In the genomic region with DNA sequence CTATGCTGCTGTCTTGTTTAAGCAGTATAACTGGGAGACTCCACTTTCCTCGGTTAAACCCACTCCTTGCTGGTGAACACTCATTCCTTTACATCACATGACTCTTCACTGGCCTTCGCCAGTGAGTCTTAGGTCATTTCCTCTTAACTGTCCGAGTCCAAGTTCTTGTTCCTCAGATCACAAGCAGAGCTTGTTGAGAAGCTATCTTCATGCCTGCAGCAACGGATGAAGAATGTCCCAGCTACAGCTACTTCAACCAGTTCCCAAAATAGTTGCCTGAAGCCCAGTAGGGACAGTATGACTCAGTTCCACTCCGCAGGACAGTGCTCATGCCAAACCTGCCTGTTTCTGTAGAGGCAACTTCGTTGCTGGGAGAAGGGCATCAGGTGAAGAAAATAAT, we compare ENCODE assay signal across 25 mouse cellular contexts. TPM values are rescaled to one million over a fixed set of nuclear protein-coding genes. Genes with fewer than 3 reads are reported as not detected.
DNase-seq lines count a peak whose midpoint lies in the region; ATAC-seq and TF ChIP-seq lines count a peak whose summit lies in the region.
"Had no signal": no experiment of that assay in that cellular context is flagged by ENCODE, and none has a peak within 500 bp of the region (broad histone marks: within the 10 kb centered on the region; RNA-seq: fewer than 3 reads in every experiment).

No protein-coding gene starts in this region.

- DNase-seq in liver, adult 2 months (ENCODE audit: extremely low read depth, low read depth, low spot score), result peak; percentile 27
- no peak for DNase-seq in liver, postnatal 0 days
- DNase-seq in telencephalon, adult 2 months (ENCODE audit: low read depth, low spot score), result peak; percentile 12
- DNase-seq in right cerebral cortex, postnatal 14 days, result no peak
- DNase-seq in frontal cortex, adult 2 months (ENCODE audit: extremely low spot score in 1 of 2, low spot score in 1 of 2), result no peak
- DNase-seq: cerebellum, adult 8-10 months; kidney, postnatal 36 days; lung, postnatal 10 days; thymus, postnatal 4 days had no signal

- no peak for TF ChIP-seq EP300 in liver, postnatal 0 days (IDR thresholded peaks at IDR 0.05; ENCODE audit: low read depth)

- no peaks in the 10 kb centered on the region for H3K4me1 ChIP-seq in liver, adult 2 months (ENCODE audit: control insufficient read depth, insufficient read depth, low read length)
- H3K4me1 ChIP-seq in liver, postnatal 0 days (ENCODE audit: insufficient read depth), result no peaks in the 10 kb centered on the region
- no peaks in the 10 kb centered on the region for H3K4me1 ChIP-seq in brown adipose tissue, adult 24 weeks (ENCODE audit: control insufficient read depth, insufficient read depth, insufficient read length, low read length)
- H3K4me1 ChIP-seq in heart, embryonic 13.5 days, result peaks cover 22% of the 10 kb centered on the region
- H3K4me1 ChIP-seq: hindbrain, embryonic 12.5 days; liver, embryonic 12.5 days; stomach, embryonic 15.5 days had no signal

- H3K79me2 ChIP-seq in liver, adult 2 months (ENCODE audit: control insufficient read depth, insufficient read depth, low read length), result no peaks in the 10 kb centered on the region

- 64% methylated on average over 6 of the region's 6 CpGs for WGBS in liver, adult 2 months
- WGBS in liver, postnatal 0 days (ENCODE audit: insufficient replicate concordance), result 40% methylated on average over 6 of the region's 6 CpGs
- WGBS in heart, embryonic 13.5 days, result 26% methylated on average over 6 of the region's 6 CpGs

- no peak overlapping the region for H3K9ac ChIP-seq in liver, adult 2 months (ENCODE audit: low read depth, low read length)
- no peak overlapping the region for H3K9ac ChIP-seq in liver, postnatal 0 days (replicated peaks)
- H3K9ac ChIP-seq in heart, embryonic 13.5 days, result 0 out of 2 replicates have a peak overlapping the region, but pooled peaks have one; percentile 24
- H3K9ac ChIP-seq: hindbrain, embryonic 12.5 days; liver, embryonic 12.5 days; stomach, embryonic 15.5 days had no signal

- H3K4me3 ChIP-seq in liver, adult 2 months (ENCODE audit: insufficient read depth, low read depth, low read length), result no peak overlapping the region
- no peak overlapping the region for H3K4me3 ChIP-seq in liver, postnatal 0 days (ENCODE audit: low read depth, low read length)
- H3K4me3 ChIP-seq in brown adipose tissue, adult 24 weeks (ENCODE audit: insufficient read depth, low read depth, low read length), result no peak overlapping the region
- no peak overlapping the region for H3K4me3 ChIP-seq in heart, embryonic 13.5 days
- H3K4me3 ChIP-seq: embryonic facial prominence, embryonic 10.5 days; forebrain, embryonic 10.5 days; hindbrain, embryonic 12.5 days; liver, embryonic 12.5 days; stomach, embryonic 15.5 days had no signal

- ATAC-seq in liver, postnatal 0 days, result no peak
- ATAC-seq in heart, embryonic 13.5 days (ENCODE audit: extremely low read depth, insufficient number of reproducible peaks, low FRiP score, low TSS enrichment), result no peak
- ATAC-seq: CD4-positive, CD25-positive, alpha-beta regulatory T cell, adult 4 months; intestine, postnatal 0 days; liver, embryonic 12.5 days; midbrain, embryonic 16.5 days had no signal

- no peak overlapping the region for H3K27ac ChIP-seq in liver, adult 2 months (replicated peaks; ENCODE audit: insufficient read depth, low read depth, low read length)
- no peak overlapping the region for H3K27ac ChIP-seq in liver, postnatal 0 days (ENCODE audit: low read depth)
- 0 out of 2 replicates have a peak overlapping the region, but pooled peaks have one; percentile 20 for H3K27ac ChIP-seq in brown adipose tissue, adult 24 weeks (replicated peaks; ENCODE audit: low read depth, low read length)
- H3K27ac ChIP-seq in heart, embryonic 13.5 days (replicated peaks), result peak overlapping the region; percentile 56
- H3K27ac ChIP-seq: embryonic facial prominence, embryonic 10.5 days; forebrain, embryonic 10.5 days; hindbrain, embryonic 12.5 days; liver, embryonic 12.5 days; stomach, embryonic 15.5 days had no signal

- no peak for TF ChIP-seq POLR2A in liver, adult 2 months (IDR thresholded peaks at IDR 0.05; ENCODE audit: extremely low read depth, insufficient read depth, low read length)

- no peak for TF ChIP-seq CTCF in liver, adult 2 months (IDR thresholded peaks at IDR 0.05; ENCODE audit: low read depth, low read length)
- no peak for TF ChIP-seq CTCF in liver, postnatal 0 days (IDR thresholded peaks at IDR 0.05; ENCODE audit: low read depth)

- H3K9me3 ChIP-seq in liver, postnatal 0 days (ENCODE audit: low read length), result no peaks in the 10 kb centered on the region
- no peaks in the 10 kb centered on the region for H3K9me3 ChIP-seq in heart, embryonic 13.5 days
- H3K9me3 ChIP-seq: embryonic facial prominence, embryonic 10.5 days; forebrain, embryonic 10.5 days; hindbrain, embryonic 12.5 days; liver, embryonic 12.5 days; stomach, embryonic 15.5 days had no signal

- H3K36me3 ChIP-seq in liver, adult 2 months (ENCODE audit: control insufficient read depth, insufficient read depth, low read length), result no peaks in the 10 kb centered on the region
- H3K36me3 ChIP-seq in liver, postnatal 0 days (replicated peaks; ENCODE audit: insufficient read depth, low read length), result no peaks in the 10 kb centered on the region
- H3K36me3 ChIP-seq in heart, embryonic 13.5 days, result no peaks in the 10 kb centered on the region
- H3K36me3 ChIP-seq: embryonic facial prominence, embryonic 10.5 days; forebrain, embryonic 10.5 days; hindbrain, embryonic 12.5 days; liver, embryonic 12.5 days; stomach, embryonic 15.5 days had no signal

- H3K4me2 ChIP-seq in liver, postnatal 0 days (ENCODE audit: low read depth, low read length), result no peak overlapping the region
- H3K4me2 ChIP-seq in heart, embryonic 13.5 days, result peak overlapping the region; percentile 10; the same call in 1 of the 2 replicates
- H3K4me2 ChIP-seq: hindbrain, embryonic 12.5 days; liver, embryonic 12.5 days; stomach, embryonic 15.5 days had no signal

- H3K27me3 ChIP-seq in liver, adult 2 months (ENCODE audit: control insufficient read depth, insufficient read depth, low read length), result no peaks in the 10 kb centered on the region
- peaks cover 3% of the 10 kb centered on the region; the same call in 1 of the 2 replicates for H3K27me3 ChIP-seq in liver, postnatal 0 days (ENCODE audit: insufficient read depth, low read length)
- H3K27me3 ChIP-seq in heart, embryonic 13.5 days (replicated peaks), result no peaks in the 10 kb centered on the region
- H3K27me3 ChIP-seq: hindbrain, embryonic 12.5 days; liver, embryonic 12.5 days; stomach, embryonic 15.5 days had no signal

RNA-seq across cellular contexts. Expression of gene Olfr159, which starts 13.6 kb away (rescaled TPM):
- not detected in 2 replicates for total RNA-seq in liver, adult 2 months (2014; rRNA removed)
- not detected in 2 replicates for polyA plus RNA-seq in liver, adult 2 months (2012; rRNA removed)
- polyA plus RNA-seq in liver, postnatal 0 days (2015; fragmentation: Nextera tagmentation; extraction: Ambion mirVana), result not detected in 2 replicates
- not detected in 2 replicates for polyA plus RNA-seq in brown adipose tissue, adult 24 weeks (2012; ENCODE audit: insufficient read depth, insufficient read length, missing spikeins)
- not detected in 2 replicates for polyA plus RNA-seq in heart, embryonic 13.5 days (2015; fragmentation: Nextera tagmentation; extraction: Ambion mirVana)
- polyA plus RNA-seq in frontal cortex, adult 2 months (2012; rRNA removed), result not detected in 2 replicates
- total RNA-seq: gastrocnemius, adult 8-10 months; layer of hippocampus, postnatal 14 days; left cerebral cortex, postnatal 36 days had no signal
- polyA plus RNA-seq: brain, embryonic 14.5 days; CD4-positive, CD25-positive, alpha-beta regulatory T cell, adult 4 months; embryonic facial prominence, embryonic 10.5 days; forebrain, embryonic 10.5 days; hindbrain, embryonic 12.5 days; intestine, postnatal 0 days; liver, embryonic 12.5 days; midbrain, embryonic 16.5 days; neural tube, embryonic 11.5 days; small intestine, adult 2 months; stomach, embryonic 15.5 days had no signal

RNA-seq across cellular contexts. Expression of gene Spaar, which starts 27.4 kb away (rescaled TPM):
- 0.07 and 0.18 TPM in 2 replicates for total RNA-seq in liver, adult 2 months (2014; rRNA removed)
- polyA plus RNA-seq in liver, adult 2 months (2012; rRNA removed), result 0.07 and 0.12 TPM in 2 replicates
- 0.07 and 0.13 TPM in 2 replicates for polyA plus RNA-seq in liver, postnatal 0 days (2015; fragmentation: Nextera tagmentation; extraction: Ambion mirVana)
- 1.9 and 2.8 TPM in 2 replicates for polyA plus RNA-seq in brown adipose tissue, adult 24 weeks (2012; ENCODE audit: insufficient read depth, insufficient read length, missing spikeins)
- polyA plus RNA-seq in heart, embryonic 13.5 days (2015; fragmentation: Nextera tagmentation; extraction: Ambion mirVana), result 0.21 and 0.43 TPM in 2 replicates
- 0.97 and 1.2 TPM in 2 replicates for polyA plus RNA-seq in frontal cortex, adult 2 months (2012; rRNA removed)
- polyA plus RNA-seq: CD4-positive, CD25-positive, alpha-beta regulatory T cell, adult 4 months; embryonic facial prominence, embryonic 10.5 days; forebrain, embryonic 10.5 days; neural tube, embryonic 11.5 days had no signal

RNA-seq across cellular contexts. Expression of gene Hrct1, which starts 30.2 kb away (rescaled TPM):
- 0.09 and 0.13 TPM in 2 replicates for total RNA-seq in liver, adult 2 months (2014; rRNA removed)
- 0.07 and 0.21 TPM in 2 replicates for polyA plus RNA-seq in liver, adult 2 months (2012; rRNA removed)
- 0.40 and 0.50 TPM in 2 replicates for polyA plus RNA-seq in liver, postnatal 0 days (2015; fragmentation: Nextera tagmentation; extraction: Ambion mirVana)
- 4.7 and 5.0 TPM in 2 replicates for polyA plus RNA-seq in brown adipose tissue, adult 24 weeks (2012; ENCODE audit: insufficient read depth, insufficient read length, missing spikeins)
- polyA plus RNA-seq in heart, embryonic 13.5 days (2015; fragmentation: Nextera tagmentation; extraction: Ambion mirVana), result 0.78 and 1.1 TPM in 2 replicates
- polyA plus RNA-seq in frontal cortex, adult 2 months (2012; rRNA removed), result 1.9 and 2.8 TPM in 2 replicates
- polyA plus RNA-seq: CD4-positive, CD25-positive, alpha-beta regulatory T cell, adult 4 months; embryonic facial prominence, embryonic 10.5 days; neural tube, embryonic 11.5 days had no signal

RNA-seq across cellular contexts. Expression of gene Olfr71, which starts 47.2 kb away (rescaled TPM):
- total RNA-seq in liver, adult 2 months (2014; rRNA removed), result not detected in 2 replicates
- polyA plus RNA-seq in liver, adult 2 months (2012; rRNA removed), result not detected in 2 replicates
- not detected in 2 replicates for polyA plus RNA-seq in liver, postnatal 0 days (2015; fragmentation: Nextera tagmentation; extraction: Ambion mirVana)
- polyA plus RNA-seq in brown adipose tissue, adult 24 weeks (2012; ENCODE audit: insufficient read depth, insufficient read length, missing spikeins), result not detected in 2 replicates
- polyA plus RNA-seq in heart, embryonic 13.5 days (2015; fragmentation: Nextera tagmentation; extraction: Ambion mirVana), result not detected in 2 replicates
- not detected in 2 replicates for polyA plus RNA-seq in frontal cortex, adult 2 months (2012; rRNA removed)
- total RNA-seq: gastrocnemius, adult 8-10 months; layer of hippocampus, postnatal 14 days; left cerebral cortex, postnatal 36 days had no signal
- polyA plus RNA-seq: brain, embryonic 14.5 days; CD4-positive, CD25-positive, alpha-beta regulatory T cell, adult 4 months; embryonic facial prominence, embryonic 10.5 days; forebrain, embryonic 10.5 days; hindbrain, embryonic 12.5 days; intestine, postnatal 0 days; liver, embryonic 12.5 days; neural tube, embryonic 11.5 days; small intestine, adult 2 months; stomach, embryonic 15.5 days had no signal

RNA-seq across cellular contexts. Expression of gene Olfr70, which starts 56.6 kb away (rescaled TPM):
- not detected in 2 replicates for total RNA-seq in liver, adult 2 months (2014; rRNA removed)
- not detected in 2 replicates for polyA plus RNA-seq in liver, adult 2 months (2012; rRNA removed)
- not detected in 2 replicates for polyA plus RNA-seq in liver, postnatal 0 days (2015; fragmentation: Nextera tagmentation; extraction: Ambion mirVana)
- not detected in 2 replicates for polyA plus RNA-seq in brown adipose tissue, adult 24 weeks (2012; ENCODE audit: insufficient read depth, insufficient read length, missing spikeins)
- polyA plus RNA-seq in heart, embryonic 13.5 days (2015; fragmentation: Nextera tagmentation; extraction: Ambion mirVana), result not detected in 2 replicates
- not detected in 2 replicates for polyA plus RNA-seq in frontal cortex, adult 2 months (2012; rRNA removed)
- total RNA-seq: gastrocnemius, adult 8-10 months; layer of hippocampus, postnatal 14 days; left cerebral cortex, postnatal 36 days had no signal
- polyA plus RNA-seq: brain, embryonic 14.5 days; CD4-positive, CD25-positive, alpha-beta regulatory T cell, adult 4 months; forebrain, embryonic 10.5 days; hindbrain, embryonic 12.5 days; intestine, postnatal 0 days; liver, embryonic 12.5 days; midbrain, embryonic 16.5 days; neural tube, embryonic 11.5 days; small intestine, adult 2 months; stomach, embryonic 15.5 days had no signal

Comparison
In these comparisons a context has a peak if more than half of its experiments do, and no peak if none do; other contexts are left out.
1. DNase-seq: peak in liver, adult 2 months (single experiment) and telencephalon, adult 2 months (single experiment); none in liver, postnatal 0 days (single experiment), right cerebral cortex, postnatal 14 days (single experiment) and frontal cortex, adult 2 months (0 of 2).
2. H3K27ac ChIP-seq: peak in brown adipose tissue, adult 24 weeks (single experiment) and heart, embryonic 13.5 days (single experiment); none in liver, adult 2 months (single experiment) and liver, postnatal 0 days (single experiment).